In the genomic region with DNA sequence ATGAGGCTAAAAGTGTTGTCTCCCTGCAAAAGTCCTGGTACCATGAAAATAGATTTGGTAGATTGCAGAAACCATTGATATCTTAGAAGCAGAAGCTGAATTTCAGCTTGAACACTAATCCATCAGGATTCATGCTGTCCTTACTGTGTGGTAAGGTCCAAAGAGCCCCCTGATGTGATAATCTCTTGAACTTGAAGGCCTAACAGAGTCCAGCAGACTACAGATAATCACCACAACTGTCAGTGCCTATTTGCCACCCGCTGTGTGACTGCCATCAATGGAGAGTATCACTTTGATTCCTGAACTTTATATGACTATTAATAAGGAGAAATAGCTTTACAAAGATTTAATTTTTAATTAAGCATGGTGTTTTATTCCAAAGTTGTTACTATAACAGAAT, we compare ENCODE assay signal across 26 mouse cellular contexts.
"Had no signal": no experiment of that assay in that cellular context is flagged by ENCODE, and none has a peak within 500 bp of the region (broad histone marks: within the 10 kb centered on the region; RNA-seq: fewer than 3 reads in every experiment).

No protein-coding gene starts in this region.

- H3K27ac ChIP-seq: gastrocnemius, adult 2 months; heart, embryonic 10.5 days; hindbrain, embryonic 10.5 days; hindbrain, embryonic 12.5 days; hindbrain, embryonic 14.5 days; intestine, embryonic 15.5 days; layer of hippocampus, adult 2 months; left cerebral cortex, adult 2 months; limb, embryonic 10.5 days; limb, embryonic 12.5 days had no signal

- H3K4me3 ChIP-seq: gastrocnemius, adult 2 months; heart, embryonic 10.5 days; heart, embryonic 12.5 days; hindbrain, embryonic 10.5 days; hindbrain, embryonic 12.5 days; intestine, embryonic 15.5 days; layer of hippocampus, adult 2 months; left cerebral cortex, adult 2 months; limb, embryonic 10.5 days; limb, embryonic 12.5 days had no signal

- H3K4me2 ChIP-seq: heart, embryonic 12.5 days; hindbrain, embryonic 12.5 days; hindbrain, embryonic 14.5 days; intestine, embryonic 15.5 days; limb, embryonic 12.5 days; liver, embryonic 11.5 days had no signal

- H3K27me3 ChIP-seq: heart, embryonic 12.5 days; hindbrain, embryonic 12.5 days; intestine, embryonic 15.5 days; limb, embryonic 12.5 days had no signal

- H3K9me3 ChIP-seq: heart, embryonic 10.5 days; heart, embryonic 12.5 days; hindbrain, embryonic 10.5 days; hindbrain, embryonic 12.5 days; intestine, embryonic 15.5 days; limb, embryonic 10.5 days; limb, embryonic 12.5 days had no signal

- ATAC-seq: hindbrain, embryonic 16.5 days; inflammation-experienced regulatory T-cells, adult 6 months; intestine, embryonic 15.5 days; intestine, postnatal 0 days had no signal

- H3K36me3 ChIP-seq: heart, embryonic 10.5 days; heart, embryonic 12.5 days; hindbrain, embryonic 10.5 days; hindbrain, embryonic 12.5 days; intestine, embryonic 15.5 days; limb, embryonic 10.5 days; limb, embryonic 12.5 days had no signal

- H3K9ac ChIP-seq: heart, embryonic 12.5 days; hindbrain, embryonic 12.5 days; hindbrain, embryonic 14.5 days; intestine, embryonic 15.5 days; limb, embryonic 12.5 days had no signal

- DNase-seq: gastrocnemius, adult 2 months; gastrocnemius, postnatal 10 days; gastrocnemius, postnatal 25 days; heart, adult 18-20 months; heart, postnatal 10 days; heart, postnatal 4 days; kidney, adult 18-20 months; kidney, adult 8-10 months; kidney, postnatal 10 days; kidney, postnatal 25 days; kidney, postnatal 4 days; liver had no signal

- H3K4me1 ChIP-seq: heart, embryonic 10.5 days; heart, embryonic 12.5 days; hindbrain, embryonic 10.5 days; hindbrain, embryonic 12.5 days; intestine, embryonic 15.5 days; limb, embryonic 10.5 days; limb, embryonic 12.5 days had no signal
